Mouse (Mus musculus) heart, adult 11 months (tissue): ENCODE data around the gene Il6ra.

ENCODE experiments used
- DNase-seq: peaks from one replicate; pipeline ENCODE4 v3.0.0; 2022

Il6ra gene

GRCm38 (mm10) chr3:89908836-89909235 is 4.2 kb downstream of the Il6ra start:
- DNase-seq: peak; percentile 81

GRCm38 (mm10) chr3:89907846-89908245 is 5.2 kb downstream of the Il6ra start:
- peak; percentile 89 for DNase-seq

DNA sequence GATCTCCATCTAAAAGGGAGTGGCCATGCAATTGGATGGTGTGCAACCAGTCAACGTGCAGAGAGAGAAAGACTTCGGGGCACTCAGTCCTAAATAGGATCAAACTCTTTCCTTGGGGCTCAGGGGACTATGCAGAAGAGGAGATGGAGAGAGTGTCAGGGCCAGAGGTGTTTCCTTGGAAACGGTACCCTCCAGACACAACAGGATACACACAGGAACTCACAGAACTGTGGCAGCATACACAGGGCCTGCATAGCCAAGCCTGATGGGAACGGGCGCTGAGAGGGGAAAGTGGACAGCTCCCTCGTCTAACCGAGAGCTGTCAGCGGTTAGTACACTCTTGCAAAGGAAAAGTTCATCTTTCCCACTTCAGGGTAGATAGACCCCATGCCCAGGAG is 13.5 kb downstream of the Il6ra start:
- DNase-seq: no peak

DNA sequence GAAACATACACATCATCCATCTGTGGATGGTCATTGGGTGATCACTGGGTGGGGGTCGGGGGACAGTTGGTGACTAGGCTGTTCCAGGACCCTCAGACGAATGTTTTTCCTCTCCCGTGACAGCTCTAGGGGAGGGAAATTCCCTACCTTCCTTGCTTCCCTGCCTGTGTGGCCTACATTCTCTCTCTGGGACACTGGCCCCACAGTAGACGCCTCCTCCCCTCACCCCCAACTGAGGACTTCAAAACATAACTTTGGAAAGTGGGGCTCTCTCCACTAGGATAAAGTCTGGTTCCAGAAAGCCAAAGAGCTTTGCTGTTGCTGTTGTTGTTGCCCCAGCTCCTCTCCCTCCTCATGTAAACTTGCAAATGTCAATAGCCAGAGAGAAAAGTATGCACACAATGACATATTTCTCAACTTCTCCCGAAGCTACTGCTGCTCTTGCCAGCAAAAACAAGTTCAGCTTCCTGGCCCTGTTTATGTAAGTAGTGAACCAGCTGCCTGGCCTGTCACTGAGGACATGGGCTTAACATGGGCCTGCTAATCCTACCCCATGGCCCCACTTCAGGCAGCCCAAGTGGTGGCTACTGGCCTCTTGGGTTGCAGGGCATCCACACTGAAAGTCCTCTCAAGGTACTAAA is 14.0 kb downstream of the Il6ra start:
- DNase-seq: peak; percentile 98

GRCm38 (mm10) chr3:89898011-89898410 is 15.0 kb downstream of the Il6ra start:
- peak; percentile 82 for DNase-seq

DNA sequence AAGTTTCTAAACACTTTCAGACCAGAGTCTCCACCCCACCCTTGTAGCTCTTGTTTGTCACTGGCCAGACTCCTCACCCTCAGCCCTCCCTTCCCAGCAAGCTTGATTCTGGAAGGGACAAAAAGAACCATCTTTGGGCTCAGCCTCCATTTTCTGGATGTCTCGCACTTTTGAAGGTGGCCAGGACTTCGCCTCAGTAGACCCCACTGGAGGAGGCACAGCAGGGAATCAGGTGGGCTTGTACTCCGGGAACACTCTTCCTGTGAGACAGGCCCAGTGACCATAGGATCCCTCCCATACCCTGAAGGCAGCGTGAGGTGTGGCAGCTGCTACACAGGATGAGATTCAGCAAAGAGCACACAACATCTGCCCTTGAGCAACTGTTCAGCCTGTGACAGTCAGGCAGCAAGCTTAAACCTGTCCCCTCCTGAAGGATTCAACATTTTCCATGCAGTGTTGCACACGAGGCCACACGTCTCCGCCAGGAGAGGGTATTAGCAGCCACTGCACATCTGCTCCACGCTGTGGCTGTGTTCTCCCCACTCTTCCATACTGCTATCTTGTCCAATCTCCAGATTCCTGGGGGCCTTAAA is 15.7 kb downstream of the Il6ra start:
- DNase-seq: peak; percentile 91

DNA sequence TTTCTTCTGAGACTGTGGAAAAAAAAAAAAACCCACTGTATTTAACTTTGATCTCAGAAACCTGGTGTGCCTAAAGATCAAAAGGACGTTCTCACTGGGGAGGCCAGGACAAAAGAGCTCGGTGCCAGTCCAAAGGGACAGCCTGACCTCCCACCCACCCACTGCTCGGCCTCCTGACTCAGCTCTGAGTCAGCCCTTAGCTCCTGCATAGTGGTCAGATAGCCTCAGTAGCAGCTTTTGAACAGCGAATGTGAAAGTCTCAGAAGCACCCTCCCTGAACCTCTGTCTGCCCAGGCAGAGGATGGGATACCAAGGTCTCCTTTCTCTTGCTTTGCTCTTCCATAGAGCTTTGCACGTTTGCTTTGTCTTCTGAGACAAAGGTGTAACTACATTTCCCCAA is 16.4 kb downstream of the Il6ra start:
- DNase-seq: peak; percentile 89

- no peak for DNase-seq
Measured at GRCm38 (mm10) chr3:89892517-89893106, 20.4 kb downstream of the Il6ra start.

GRCm38 (mm10) chr3:89891696-89892095 is 21.3 kb downstream of the Il6ra start:
- DNase-seq: no peak

DNA sequence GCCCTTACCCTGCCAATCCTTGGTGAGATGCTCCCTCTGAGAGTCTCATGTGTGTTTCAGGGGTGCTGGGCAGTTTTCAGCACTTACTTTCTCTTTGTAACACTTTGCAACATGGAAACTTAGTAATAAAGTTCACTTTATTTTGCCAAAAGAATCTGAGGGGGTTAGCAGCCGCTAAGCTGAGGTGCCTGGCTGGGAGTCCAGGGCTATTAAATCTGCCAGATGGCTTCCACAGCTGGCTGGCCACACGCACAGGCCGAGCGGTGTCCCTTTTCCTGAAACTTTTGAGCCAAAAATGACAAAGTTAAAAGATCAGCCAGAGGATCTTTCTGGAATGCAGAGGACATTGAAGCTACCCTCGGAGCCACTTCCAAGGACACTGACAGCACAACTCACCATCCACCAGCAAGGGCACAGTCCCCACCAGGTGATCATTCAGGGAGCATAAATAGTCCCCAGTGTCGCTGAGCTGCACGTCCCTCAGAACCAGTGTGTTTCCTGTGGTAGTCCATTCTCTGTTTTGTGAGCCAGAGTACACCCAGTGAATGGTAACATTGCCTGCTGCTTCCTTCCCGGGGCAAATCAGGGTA is 23.1 kb downstream of the Il6ra start:
- peak; percentile 95 for DNase-seq

DNA sequence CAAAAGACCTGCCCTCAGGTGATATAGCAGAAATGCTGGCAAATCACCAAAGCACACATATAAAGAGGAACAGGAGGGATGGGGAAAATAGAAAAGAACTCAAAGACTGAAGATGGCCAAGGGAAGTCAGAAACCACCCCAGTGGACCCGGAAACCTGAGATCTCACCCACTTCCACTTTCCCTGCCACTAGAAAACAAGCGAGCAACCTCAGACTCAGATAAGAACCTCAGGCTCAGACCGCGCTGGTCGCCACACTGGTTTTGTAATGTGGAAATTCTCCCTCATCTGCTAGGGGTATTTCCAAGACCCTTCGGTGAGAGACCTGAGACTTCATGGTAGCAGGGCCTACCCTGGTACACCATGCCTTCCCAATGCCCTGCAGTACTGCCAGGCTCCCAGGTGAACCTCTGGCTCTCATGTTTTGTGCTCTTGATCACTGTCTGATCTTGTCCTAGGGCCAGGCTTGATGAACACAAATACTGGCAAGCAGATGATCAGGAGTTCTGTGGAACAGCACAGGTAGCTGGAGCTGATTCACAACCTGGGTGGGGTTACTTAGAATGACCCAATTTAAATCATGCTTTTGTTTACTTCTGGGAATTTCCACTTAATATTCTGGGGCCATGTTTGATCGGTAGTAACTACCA is 25.3 kb downstream of the Il6ra start:
- no peak for DNase-seq

- no peak for DNase-seq
Measured at GRCm38 (mm10) chr3:89885766-89886165, 27.2 kb downstream of the Il6ra start.

DNA sequence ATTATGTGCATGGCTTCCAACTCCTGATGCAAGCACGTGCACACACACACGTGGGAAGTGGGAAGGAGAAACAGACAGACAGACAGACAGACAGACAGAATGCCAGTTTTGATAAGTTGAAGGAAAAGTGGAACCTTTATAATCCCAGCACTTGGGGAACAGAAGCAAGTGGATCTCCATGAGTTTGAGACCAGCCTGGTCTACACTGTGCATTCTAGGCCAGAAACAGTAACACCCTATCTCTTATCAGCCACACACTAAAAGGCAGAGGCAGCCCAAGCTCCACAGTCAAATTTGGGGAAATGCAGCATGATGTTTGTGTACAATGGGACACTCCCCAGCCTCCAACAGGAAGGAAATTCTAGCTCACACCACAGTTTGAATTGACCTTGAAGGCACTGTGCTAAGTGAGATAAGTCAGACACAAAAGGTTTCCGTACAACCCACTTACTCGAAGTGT is 29.4 kb downstream of the Il6ra start:
- DNase-seq: no peak

DNA sequence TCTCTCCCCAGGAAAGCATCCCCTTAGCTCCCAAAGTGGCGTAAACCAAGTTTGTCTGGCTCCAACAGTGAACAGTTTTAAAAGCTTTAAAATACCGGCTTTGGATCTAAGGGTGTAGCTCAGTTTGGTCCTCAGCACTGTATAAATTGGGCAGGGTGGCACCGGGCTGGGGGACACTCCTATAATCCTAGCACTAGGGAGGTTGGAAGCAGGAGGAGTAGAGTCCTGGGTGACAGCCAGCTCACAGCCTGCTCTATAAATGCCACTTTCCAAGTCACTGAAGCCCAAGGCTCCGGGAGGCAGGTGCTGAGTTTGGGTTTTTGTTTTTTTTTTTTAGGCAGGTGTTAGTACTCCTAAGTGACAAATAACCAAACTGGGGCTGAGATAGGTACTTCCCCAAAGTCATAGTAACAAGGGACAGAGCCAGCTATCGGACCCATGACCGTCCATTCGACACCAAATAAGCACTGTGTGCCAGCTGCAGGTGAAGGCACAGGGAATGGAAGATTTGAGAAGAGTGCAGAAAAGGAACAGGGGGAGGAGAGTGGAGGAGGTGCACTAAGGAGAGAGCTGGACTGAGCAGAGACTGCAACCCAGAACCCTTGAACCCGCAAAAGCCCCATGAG is 30.3 kb downstream of the Il6ra start:
- DNase-seq: no peak

GRCm38 (mm10) chr3:89880036-89880851 is 32.8 kb downstream of the Il6ra start:
- DNase-seq: peak; percentile 92

DNA sequence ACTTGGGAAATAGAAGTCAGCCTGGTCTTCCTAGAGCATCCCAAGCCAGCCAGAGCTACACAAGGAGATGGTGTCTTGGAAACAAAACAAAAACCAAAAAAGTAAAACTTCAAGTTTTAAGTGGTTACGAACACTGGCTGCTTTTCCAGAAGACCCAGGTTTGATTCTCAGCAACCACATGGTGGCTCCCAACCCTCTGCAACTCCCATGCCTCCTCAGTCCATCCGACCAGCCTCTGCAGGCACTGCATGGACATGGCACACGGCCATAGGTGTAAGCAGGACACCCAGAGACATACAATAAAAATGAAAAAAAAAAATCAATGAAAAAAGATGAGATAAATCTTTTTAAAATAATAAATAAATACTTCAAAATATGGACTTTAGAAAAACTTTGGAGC is 33.7 kb downstream of the Il6ra start:
- DNase-seq: no peak

GRCm38 (mm10) chr3:89878456-89878855 is 34.5 kb downstream of the Il6ra start:
- DNase-seq: no peak

GRCm38 (mm10) chr3:89877129-89877528 is 35.9 kb downstream of the Il6ra start:
- no peak for DNase-seq

DNA sequence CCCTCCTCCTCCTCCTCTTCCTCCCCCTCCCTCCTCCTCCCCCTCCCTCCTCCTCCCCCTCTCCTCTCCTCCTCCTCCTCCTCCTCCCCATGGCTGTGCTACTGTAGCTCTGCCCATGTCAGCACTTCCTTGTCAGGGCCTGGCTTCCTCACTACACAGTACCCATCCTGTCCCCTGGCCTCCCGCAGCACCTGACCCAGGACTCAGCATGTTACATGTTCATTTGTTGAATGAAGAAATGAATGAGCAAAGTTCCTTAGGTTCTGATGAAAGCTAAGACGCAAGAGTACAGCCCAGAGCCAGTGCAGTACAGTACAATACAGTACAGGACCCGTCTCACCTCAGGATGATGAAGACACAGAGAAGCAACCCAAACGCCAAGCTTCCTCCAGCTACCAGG is 36.5 kb downstream of the Il6ra start:
- no peak for DNase-seq

DNA sequence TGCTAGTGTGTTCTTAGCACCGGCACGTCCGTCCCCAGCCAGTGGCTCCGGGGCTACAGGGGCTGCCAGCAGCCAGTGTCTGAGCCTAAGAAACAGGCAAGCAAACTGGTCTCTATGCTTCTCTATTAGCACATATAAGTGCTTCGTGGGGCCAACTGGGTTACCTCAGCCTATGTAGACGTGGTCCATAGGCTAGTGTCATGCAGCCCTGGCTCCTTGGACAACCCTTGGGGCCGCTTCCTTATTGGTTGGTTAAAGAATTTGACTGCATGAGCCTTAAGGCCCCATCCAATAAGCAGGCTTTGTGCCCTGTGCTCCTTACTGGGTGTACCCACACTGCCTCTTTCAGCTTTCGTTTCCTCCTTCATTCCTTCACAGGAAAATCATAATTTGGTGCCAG is 37.2 kb downstream of the Il6ra start:
- DNase-seq: no peak

DNA sequence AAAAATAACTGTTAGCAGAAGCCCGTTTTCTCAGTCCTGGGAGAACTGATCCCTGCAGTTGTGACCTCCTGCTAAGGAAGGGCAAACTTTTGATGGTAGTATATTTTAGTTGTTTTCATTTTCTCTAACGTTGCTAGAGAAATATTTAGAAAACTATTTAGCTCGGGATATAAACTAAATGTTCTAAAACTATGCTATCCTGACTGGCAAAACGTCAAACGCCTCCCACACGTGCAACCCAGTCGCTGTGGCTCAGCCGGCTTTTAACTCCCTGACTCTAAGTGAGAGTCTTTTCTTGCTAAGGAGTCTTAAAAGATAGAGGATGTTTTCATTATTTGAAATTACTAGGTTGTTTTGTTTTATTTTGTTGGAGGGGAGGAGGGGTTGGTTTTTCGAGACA is 38.0 kb downstream of the Il6ra start:
- DNase-seq: no peak

GRCm38 (mm10) chr3:89874076-89874475 is 38.9 kb downstream of the Il6ra start:
- no peak for DNase-seq
